Mouse (Mus musculus): ENCODE results near the gene Ccdc155. TPM values are rescaled to one million over a fixed set of nuclear protein-coding genes. Genes with fewer than 3 reads are reported as not detected.

The Ccdc155 gene
- polyA plus RNA-seq, 1 experiment from 2014 or later: 0.36 TPM

DNA sequence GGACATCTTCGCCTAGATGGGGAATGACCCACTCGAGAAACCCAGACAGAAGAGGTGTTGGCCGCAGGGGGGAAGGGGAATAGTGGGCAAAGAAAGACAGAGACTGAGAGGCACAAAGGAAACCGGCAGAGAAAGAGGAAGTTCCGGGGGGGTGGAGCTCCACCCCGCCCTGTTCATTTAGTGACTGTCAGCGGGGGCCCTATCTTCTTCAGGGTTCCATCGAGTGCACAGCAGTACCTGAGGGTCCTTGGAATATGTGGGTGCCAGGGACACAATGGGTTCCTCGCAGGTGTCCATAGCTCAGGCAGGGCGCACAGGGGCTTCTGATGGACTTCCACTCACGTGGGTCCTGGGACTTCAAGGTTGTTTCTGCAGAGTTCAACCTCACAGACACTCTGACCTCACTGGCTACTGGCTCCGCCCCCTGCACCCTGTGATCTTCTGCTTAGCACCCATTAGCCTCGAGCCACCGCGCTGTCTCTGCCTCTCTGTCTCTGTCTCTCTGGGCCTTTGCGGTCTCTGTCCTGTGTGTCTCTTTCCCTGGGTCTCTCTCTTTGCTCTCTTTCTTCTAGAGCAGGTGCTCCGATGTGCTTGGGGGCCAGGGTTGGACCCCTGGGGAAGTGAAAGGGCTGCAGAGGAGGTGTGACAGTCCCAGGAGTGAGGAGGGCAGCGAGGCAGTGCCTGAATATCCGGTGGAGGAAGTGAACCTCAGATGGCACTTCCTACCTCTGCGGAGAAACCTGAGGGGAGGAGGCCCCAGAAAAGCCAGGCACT, 34.2 kb upstream of the Ccdc155 start, which contains the start of gene Cd37:
Cd37 (minus strand) TSS at position 393 of the 774 bp plus-strand sequence.
- DNase-seq (ENCODE audit: low spot score): no peak
- Histone ChIP-seq H3K36me3 (ENCODE audit: insufficient read depth, low read length) (no peaks in the 10 kb centered on the region), H3K9me3 (replicated peaks; ENCODE audit: low read length) (no peaks in the 10 kb centered on the region), H3K4me2 (ENCODE audit: low read length) (no peak within 1 kb of the TSS), H3K4me1 (replicated peaks; ENCODE audit: insufficient read depth, low read length) (peaks cover 13% of the 10 kb centered on the region), H3K4me3 (replicated peaks; ENCODE audit: low read depth, low read length) (no peak within 1 kb of the TSS), H3K27ac (no peak within 1 kb of the TSS), H3K9ac (ENCODE audit: low read depth, low read length) (no peak within 1 kb of the TSS), H3K27me3 (ENCODE audit: insufficient read depth, low read length) (no peaks in the 10 kb centered on the region)
- no peak for TF ChIP-seq CTCF (IDR thresholded peaks at IDR 0.05; ENCODE audit: low read depth)
- WGBS: 43% methylated on average over 20 of the region's 20 CpGs
- no peak for ATAC-seq (replicated peaks; ENCODE audit: low FRiP score, low read depth)

DNA sequence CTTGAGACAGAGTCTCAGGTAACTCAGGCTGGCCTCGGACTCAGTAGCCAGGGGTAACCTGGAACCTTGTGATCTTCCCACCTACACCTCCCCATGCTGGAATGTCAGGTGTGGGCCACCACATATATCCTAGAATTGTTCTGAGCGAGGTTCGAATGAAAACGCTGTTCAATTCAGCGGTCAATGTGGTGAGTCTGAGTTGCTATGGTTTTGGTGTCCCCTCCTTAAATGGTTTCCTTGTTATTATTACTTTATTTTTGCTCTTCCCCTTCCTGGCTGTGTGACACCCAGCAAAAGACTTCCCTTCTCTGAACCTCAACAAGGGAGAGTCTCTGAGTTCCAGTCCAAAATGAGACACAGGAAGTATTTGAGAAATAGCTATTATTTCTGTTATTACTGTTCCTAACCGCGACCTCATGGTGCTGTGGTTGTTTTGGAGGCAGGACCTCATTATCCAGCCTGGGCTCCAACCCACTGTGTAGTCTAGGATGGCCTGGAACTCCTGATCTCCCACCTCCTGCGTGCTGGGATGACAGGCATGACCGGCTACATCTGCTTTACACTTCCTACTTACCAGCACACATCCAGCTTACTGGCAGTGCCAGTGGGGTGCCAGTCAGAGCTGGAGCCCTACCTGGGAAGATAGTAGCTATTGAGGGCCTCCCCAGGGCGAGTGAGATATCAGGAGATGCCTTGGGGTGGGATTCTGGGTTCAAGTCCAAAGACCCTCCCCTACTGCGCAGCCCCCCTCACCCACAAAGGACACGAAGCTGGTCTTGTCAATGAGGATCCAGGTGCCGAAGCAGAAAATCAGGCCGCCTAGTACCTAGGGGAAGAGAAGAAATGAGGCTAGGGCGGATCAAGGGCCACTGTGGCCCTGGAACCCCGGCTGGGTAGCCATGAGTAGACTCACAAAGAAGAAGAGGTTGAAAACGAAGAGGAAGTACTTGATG, 33.3 kb upstream of the Ccdc155 start:
- Histone ChIP-seq H3K4me3 (replicated peaks; ENCODE audit: low read depth, low read length) (no peak overlapping the region), H3K4me2 (ENCODE audit: low read length) (no peak overlapping the region), H3K27ac (no peak overlapping the region), H3K9ac (ENCODE audit: low read depth, low read length) (no peak overlapping the region), H3K36me3 (ENCODE audit: insufficient read depth, low read length) (no peaks in the 10 kb centered on the region; the same call in 1 of the 2 replicates), H3K9me3 (replicated peaks; ENCODE audit: low read length) (no peaks in the 10 kb centered on the region), H3K4me1 (replicated peaks; ENCODE audit: insufficient read depth, low read length) (peaks cover 15% of the 10 kb centered on the region), H3K27me3 (ENCODE audit: insufficient read depth, low read length) (no peaks in the 10 kb centered on the region)
- WGBS: 74% methylated on average over 17 of the region's 17 CpGs
- TF ChIP-seq CTCF (IDR thresholded peaks at IDR 0.05; ENCODE audit: low read depth): no peak
- ATAC-seq (replicated peaks; ENCODE audit: low FRiP score, low read depth) (no peak), DNase-seq (ENCODE audit: low spot score) (no peak)

DNA sequence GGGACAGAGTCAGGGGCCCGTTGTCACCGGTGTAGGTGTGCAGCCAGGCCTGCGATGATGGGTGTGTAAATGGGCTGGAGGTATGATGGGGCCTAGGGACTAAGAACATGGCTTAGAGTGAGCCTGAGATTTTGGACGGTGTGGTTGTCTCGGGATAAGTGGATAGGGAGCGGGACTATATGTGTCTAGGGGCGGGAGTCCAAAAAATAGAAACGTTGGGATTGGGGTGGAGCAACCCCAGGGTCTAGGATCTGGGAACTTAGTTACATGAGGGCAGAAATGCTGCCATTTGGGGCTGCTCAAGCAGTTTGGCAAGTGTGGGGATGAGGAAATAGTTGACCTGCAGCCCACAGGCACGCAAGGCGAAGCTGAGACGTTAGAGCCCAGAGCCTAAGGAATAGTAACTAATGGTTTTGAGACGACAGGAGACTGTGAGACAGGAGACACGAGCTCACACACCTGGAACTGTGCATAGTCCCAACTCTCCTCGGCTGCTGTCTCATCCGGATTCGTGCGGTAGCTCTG, 31.0 kb upstream of the Ccdc155 start:
- WGBS: 37% methylated on average over 17 of the region's 17 CpGs
- no peak for TF ChIP-seq CTCF (IDR thresholded peaks at IDR 0.05; ENCODE audit: low read depth)
- H3K4me1 ChIP-seq (replicated peaks; ENCODE audit: insufficient read depth, low read length): peaks cover 15% of the 10 kb centered on the region
- H3K4me3 ChIP-seq (replicated peaks; ENCODE audit: low read depth, low read length): peak overlapping the region; percentile 20; the same call in 1 of the 2 replicates
- 0 out of 2 replicates have a peak overlapping the region, but pooled peaks have one; percentile 25 for H3K9ac ChIP-seq (ENCODE audit: low read depth, low read length)
- H3K9me3 ChIP-seq (replicated peaks; ENCODE audit: low read length): no peaks in the 10 kb centered on the region
- ATAC-seq (replicated peaks; ENCODE audit: low FRiP score, low read depth): 0 out of 2 replicates have a peak, but pooled peaks have one; percentile 1
- peak overlapping the region; percentile 57 for H3K4me2 ChIP-seq (ENCODE audit: low read length)
- H3K27ac ChIP-seq: no peak overlapping the region
- peak; percentile 14 for DNase-seq (ENCODE audit: low spot score)
- H3K36me3 ChIP-seq (ENCODE audit: insufficient read depth, low read length): peaks cover 17% of the 10 kb centered on the region
- no peaks in the 10 kb centered on the region for H3K27me3 ChIP-seq (ENCODE audit: insufficient read depth, low read length)

DNA sequence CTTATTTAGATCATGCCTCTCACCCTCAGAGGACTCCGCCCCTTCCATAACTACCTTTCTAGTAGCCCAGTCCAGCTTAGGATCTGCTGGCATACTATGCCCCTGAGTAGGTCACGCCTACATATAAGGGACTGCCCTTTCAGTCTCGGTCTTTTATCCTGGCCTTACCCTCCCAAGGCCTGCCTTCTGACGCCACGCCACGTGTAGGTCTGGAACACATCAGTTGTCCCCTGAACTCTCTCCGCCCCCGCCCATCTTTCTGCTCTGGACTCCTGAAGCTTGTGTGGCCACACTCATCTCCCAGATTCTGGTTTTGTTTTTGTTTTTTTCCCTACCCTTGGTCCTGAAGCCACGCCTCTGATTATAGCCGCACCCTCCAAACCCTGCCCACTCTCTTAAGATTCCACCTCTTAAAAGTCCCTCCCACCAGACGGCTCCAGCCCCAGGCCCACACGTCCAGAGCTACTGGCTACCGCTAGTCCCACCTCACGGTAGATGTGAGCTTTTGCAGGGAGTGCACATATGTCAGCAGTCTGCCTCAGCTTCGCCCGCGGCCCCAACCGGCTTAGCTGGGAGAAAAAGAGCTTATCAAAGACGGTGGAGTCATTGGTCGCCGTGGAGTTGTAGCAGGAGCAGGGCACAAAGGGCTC, 30.4 kb upstream of the Ccdc155 start:
- peak; percentile 94 for DNase-seq (ENCODE audit: low spot score)
- no peak overlapping the region for H3K27ac ChIP-seq
- 0 out of 2 replicates have a peak overlapping the region, but pooled peaks have one; percentile 25 for H3K9ac ChIP-seq (ENCODE audit: low read depth, low read length)

DNA sequence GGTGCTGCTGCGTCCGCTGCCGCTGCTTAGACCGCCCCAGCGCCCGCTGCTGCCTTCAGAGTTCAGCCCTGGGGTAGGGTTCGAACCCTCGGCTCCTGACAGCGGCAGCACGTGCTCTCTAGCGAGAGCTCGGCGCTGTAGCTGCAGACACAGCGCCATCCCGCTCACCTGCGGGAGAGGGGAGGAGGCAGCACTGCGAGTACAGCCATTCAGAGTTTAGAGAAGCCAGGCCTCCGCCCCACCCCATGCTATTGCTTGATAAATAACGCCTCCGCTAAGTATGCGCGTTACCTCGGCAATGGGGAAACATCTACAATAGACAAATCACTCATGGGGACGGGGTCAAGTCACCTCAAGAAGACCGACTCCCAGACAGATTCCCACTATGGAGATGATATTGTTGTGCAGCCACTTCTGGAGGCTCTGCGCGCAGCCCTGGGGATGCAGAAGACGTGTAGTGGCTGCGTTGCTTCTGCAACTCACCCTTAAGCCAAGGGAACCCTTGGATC, 29.7 kb upstream of the Ccdc155 start:
- WGBS: 17% methylated on average over 29 of the region's 29 CpGs
- H3K27ac ChIP-seq: no peak overlapping the region
- no peaks in the 10 kb centered on the region for H3K9me3 ChIP-seq (replicated peaks; ENCODE audit: low read length)
- ATAC-seq (replicated peaks; ENCODE audit: low FRiP score, low read depth) (no peak; the same call in 1 of the 2 replicates), DNase-seq (ENCODE audit: low spot score) (peak; percentile 39)
- peak overlapping the region; percentile 20; the same call in 1 of the 2 replicates for H3K4me3 ChIP-seq (replicated peaks; ENCODE audit: low read depth, low read length)
- TF ChIP-seq CTCF (IDR thresholded peaks at IDR 0.05; ENCODE audit: low read depth): no peak
- peaks cover 12% of the 10 kb centered on the region for H3K4me1 ChIP-seq (replicated peaks; ENCODE audit: insufficient read depth, low read length)
- H3K27me3 ChIP-seq (ENCODE audit: insufficient read depth, low read length): no peaks in the 10 kb centered on the region
- peak overlapping the region; percentile 57 for H3K4me2 ChIP-seq (ENCODE audit: low read length)
- H3K9ac ChIP-seq (ENCODE audit: low read depth, low read length): 0 out of 2 replicates have a peak overlapping the region, but pooled peaks have one; percentile 18
- H3K36me3 ChIP-seq (ENCODE audit: insufficient read depth, low read length): peaks cover 22% of the 10 kb centered on the region

More for the DNA sequence above, 30.4 kb upstream of the Ccdc155 start:
- TF ChIP-seq CTCF (IDR thresholded peaks at IDR 0.05; ENCODE audit: low read depth): peak; percentile 18; the same call in 1 of the 2 replicates
- peaks cover 12% of the 10 kb centered on the region for H3K4me1 ChIP-seq (replicated peaks; ENCODE audit: insufficient read depth, low read length)
- peak overlapping the region; percentile 20; the same call in 1 of the 2 replicates for H3K4me3 ChIP-seq (replicated peaks; ENCODE audit: low read depth, low read length)
- no peaks in the 10 kb centered on the region for H3K9me3 ChIP-seq (replicated peaks; ENCODE audit: low read length)
- WGBS: 6% methylated on average over 21 of the region's 21 CpGs
- H3K4me2 ChIP-seq (ENCODE audit: low read length): peak overlapping the region; percentile 57
- peaks cover 17% of the 10 kb centered on the region for H3K36me3 ChIP-seq (ENCODE audit: insufficient read depth, low read length)
- H3K27me3 ChIP-seq (ENCODE audit: insufficient read depth, low read length): no peaks in the 10 kb centered on the region
- peak; percentile 82 for ATAC-seq (replicated peaks; ENCODE audit: low FRiP score, low read depth)
